Mouse (Mus musculus): ENCODE measurements around the gene Lpar1.

The Lpar1 gene

GRCm38 (mm10) chr4:58508833-58509232, 44.9 kb downstream of the Lpar1 start:
- no peak for DNase-seq (ENCODE audit: extremely low spot score, low spot score)

GRCm38 (mm10) chr4:58507536-58507935, 46.2 kb downstream of the Lpar1 start:
- DNase-seq (ENCODE audit: extremely low spot score, low spot score) = no peak

GRCm38 (mm10) chr4:58506539-58507527, 46.9 kb downstream of the Lpar1 start:
- DNase-seq (ENCODE audit: extremely low spot score, low spot score) = no peak

- no peak for DNase-seq (ENCODE audit: extremely low spot score, low spot score)
Measured at GRCm38 (mm10) chr4:58504250-58504649, 49.4 kb downstream of the Lpar1 start.

- no peak for DNase-seq (ENCODE audit: extremely low spot score, low spot score)
Measured at GRCm38 (mm10) chr4:58501012-58501777, 52.5 kb downstream of the Lpar1 start.

- DNase-seq (ENCODE audit: extremely low spot score, low spot score) = no peak
Measured at GRCm38 (mm10) chr4:58499831-58500230, 53.9 kb downstream of the Lpar1 start.

GRCm38 (mm10) chr4:58499241-58499640, 54.5 kb downstream of the Lpar1 start:
- no peak for DNase-seq (ENCODE audit: extremely low spot score, low spot score)

- DNase-seq (ENCODE audit: extremely low spot score, low spot score) = no peak
Measured at GRCm38 (mm10) chr4:58498734-58499133, 55.0 kb downstream of the Lpar1 start.

- DNase-seq (ENCODE audit: extremely low spot score, low spot score) = no peak
Measured at GRCm38 (mm10) chr4:58497284-58497683, 56.4 kb downstream of the Lpar1 start.

GRCm38 (mm10) chr4:58496743-58497142, 57.0 kb downstream of the Lpar1 start:
- DNase-seq (ENCODE audit: extremely low spot score, low spot score) = no peak

- no peak for DNase-seq (ENCODE audit: extremely low spot score, low spot score)
Measured at GRCm38 (mm10) chr4:58491742-58492141, 62.0 kb downstream of the Lpar1 start.

GRCm38 (mm10) chr4:58490374-58490773, 63.3 kb downstream of the Lpar1 start:
- no peak for DNase-seq (ENCODE audit: extremely low spot score, low spot score)

- DNase-seq (ENCODE audit: extremely low spot score, low spot score) = no peak
Measured at GRCm38 (mm10) chr4:58478564-58478963, 75.1 kb downstream of the Lpar1 start.

GRCm38 (mm10) chr4:58477691-58478090, 76.0 kb downstream of the Lpar1 start:
- no peak for DNase-seq (ENCODE audit: extremely low spot score, low spot score)

- no peak for DNase-seq (ENCODE audit: extremely low spot score, low spot score)
Measured at GRCm38 (mm10) chr4:58471203-58471910, 82.3 kb downstream of the Lpar1 start.

- no peak for DNase-seq (ENCODE audit: extremely low spot score, low spot score)
Measured at GRCm38 (mm10) chr4:58469651-58470592, 83.8 kb downstream of the Lpar1 start.

- DNase-seq (ENCODE audit: extremely low spot score, low spot score) = no peak
Measured at GRCm38 (mm10) chr4:58469035-58469434, 84.7 kb downstream of the Lpar1 start.

GRCm38 (mm10) chr4:58465586-58465985, 88.1 kb downstream of the Lpar1 start:
- DNase-seq (ENCODE audit: extremely low spot score, low spot score) = no peak

- no peak for DNase-seq (ENCODE audit: extremely low spot score, low spot score)
Measured at GRCm38 (mm10) chr4:58464390-58465164, 89.1 kb downstream of the Lpar1 start.

- no peak for DNase-seq (ENCODE audit: extremely low spot score, low spot score)
Measured at GRCm38 (mm10) chr4:58462990-58463389, 90.7 kb downstream of the Lpar1 start.
